Mouse (Mus musculus) liver, embryonic 13.5 days (tissue): ENCODE results near the gene Kdelr2. TPM values are rescaled to one million over a fixed set of nuclear protein-coding genes. Genes with fewer than 3 reads are reported as not detected.
"Not testable (repeated sequence)": the region's sequence is repeated elsewhere in the genome, so short reads cannot be mapped to it uniquely, and the experiment has no call there.

Experiments used
- ATAC-seq: fragments of 200-750 bp; cut with Nextera tagmentation; 2 replicates; pipeline ENCODE4 v1.8.0; 2017; ENCODE audit warnings: low read depth, mild to moderate bottlenecking, moderate number of reproducible peaks, moderate library complexity
- DNase-seq: peaks from one replicate; pipeline ENCODE4 v3.0.0; 2022
- H3K27ac ChIP-seq: fragments of 300-500 bp; sonication (generic); 2 replicates; pipeline ENCODE4 v1.5.1; 2015; ENCODE audit warnings: moderate library complexity, mild to moderate bottlenecking, inconsistent platforms
- H3K27me3 ChIP-seq: fragments of 300-500 bp; sonication (generic); 2 replicates; pipeline ENCODE4 v1.6.1; 2015; ENCODE audit warnings: mild to moderate bottlenecking, inconsistent platforms
- H3K36me3 ChIP-seq: fragments of 300-500 bp; sonication (generic); 2 replicates; pipeline ENCODE4 v1.6.1; 2015; ENCODE audit warnings: mild to moderate bottlenecking, inconsistent platforms
- H3K4me1 ChIP-seq: fragments of 300-500 bp; sonication (generic); replicated peaks from 2 replicates; pipeline ENCODE4 v1.6.1; 2015; ENCODE audit warnings: inconsistent platforms
- H3K4me2 ChIP-seq: fragments of 300-500 bp; sonication (generic); 2 replicates; pipeline ENCODE4 v1.6.1; 2015; ENCODE audit warnings: inconsistent platforms, mild to moderate bottlenecking, moderate library complexity
- H3K4me3 ChIP-seq: fragments of 300-500 bp; sonication (generic); replicated peaks from 2 replicates; pipeline ENCODE4 v1.5.1; 2015; ENCODE audit warnings: mild to moderate bottlenecking, inconsistent platforms
- H3K9ac ChIP-seq: fragments of 300-500 bp; sonication (generic); 2 replicates; pipeline ENCODE4 v1.6.1; 2015; ENCODE audit warnings: mild to moderate bottlenecking, inconsistent platforms
- H3K9me3 ChIP-seq: fragments of 300-500 bp; sonication (generic); replicated peaks from 2 replicates; pipeline ENCODE4 v1.6.1; 2016; ENCODE audit warnings: inconsistent platforms
- WGBS: fragments of 180-500 bp; shearing (Covaris S2); methylation state at CpG from one replicate; pipeline ENCODE4 v1.1.7; 2015; ENCODE audit not compliant: insufficient replicate concordance; 5-methylcytosine and 5-hydroxymethylcytosine counted together
- polyA plus RNA-seq: library from polyadenylated mRNA; unstranded; fragments of >200 nt; fragmentation: Nextera tagmentation; extraction: Ambion mirVana; gene quantifications from 2 replicates; pipeline ENCODE4 v1.2.1, GENCODE M21; 2015

The Kdelr2 gene
- polyA plus RNA-seq, 1 experiment from 2014 or later, result 155 TPM

GRCm38 (mm10) chr5:143370416-143371145 lies 33.1 kb upstream of the Kdelr2 start:
- H3K4me1 ChIP-seq, result peaks cover 12% of the 10 kb centered on the region
- H3K4me3 ChIP-seq, result no peak overlapping the region
- DNase-seq, result no peak
- no peak for ATAC-seq
- no peak overlapping the region for H3K9ac ChIP-seq
- H3K27ac ChIP-seq, result no peak overlapping the region
- WGBS, result 25% methylated on average over 17 of the region's 17 CpGs
- peaks cover 93% of the 10 kb centered on the region for H3K27me3 ChIP-seq
- H3K9me3 ChIP-seq, result no peaks in the 10 kb centered on the region
- H3K4me2 ChIP-seq, result no peak overlapping the region
- H3K36me3 ChIP-seq, result no peaks in the 10 kb centered on the region

DNA sequence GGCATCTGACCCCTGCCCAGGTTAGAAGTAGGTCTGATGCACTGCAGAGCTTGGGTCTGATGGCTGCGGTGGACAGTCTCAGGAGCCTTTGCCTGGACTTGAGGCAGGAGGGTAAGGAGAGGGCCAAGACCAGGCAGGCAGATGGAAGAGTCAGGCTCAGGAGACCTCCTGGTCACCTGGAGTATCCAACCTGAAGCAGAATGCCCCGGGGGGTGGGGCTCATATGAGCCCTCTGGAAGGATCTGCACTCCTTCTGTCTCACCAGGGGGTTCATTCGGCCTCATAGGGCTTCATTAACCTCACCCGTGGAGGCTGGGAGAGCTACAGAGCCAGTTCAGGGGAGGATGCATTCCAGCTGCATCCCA lies 32.5 kb upstream of the Kdelr2 start:
- Histone ChIP-seq H3K27ac (no peak overlapping the region), H3K36me3 (no peaks in the 10 kb centered on the region), H3K4me3 (no peak overlapping the region), H3K4me1 (peaks cover 11% of the 10 kb centered on the region), H3K4me2 (no peak overlapping the region), H3K9ac (no peak overlapping the region), H3K27me3 (peaks cover 89% of the 10 kb centered on the region), H3K9me3 (peaks cover under 1% of the 10 kb centered on the region; the same call in 1 of the 2 replicates)
- 51% methylated on average over 4 of the region's 4 CpGs for WGBS
- ATAC-seq (no peak), DNase-seq (no peak)

DNA sequence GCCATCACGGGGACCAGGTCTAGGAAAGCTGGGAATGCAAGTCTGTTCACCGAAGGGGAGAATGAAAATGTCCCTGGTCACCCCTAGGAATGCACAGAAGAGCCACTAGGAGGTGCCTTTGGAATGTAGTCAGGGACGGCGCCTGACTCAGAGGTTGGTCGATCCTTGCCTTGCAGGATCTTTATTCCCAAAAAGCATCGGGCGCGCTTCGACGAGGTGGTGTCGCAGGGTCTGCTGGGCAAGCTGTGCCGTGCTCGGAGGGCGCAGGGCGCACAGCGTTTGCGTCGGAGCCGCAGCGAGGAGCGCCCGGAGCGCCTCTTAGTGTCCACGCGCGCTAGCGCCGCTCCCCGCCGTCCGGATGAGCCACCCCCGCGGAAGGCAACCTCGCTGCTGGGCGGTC lies 30.8 kb upstream of the Kdelr2 start:
- no peaks in the 10 kb centered on the region for H3K36me3 ChIP-seq
- H3K4me2 ChIP-seq, result peak overlapping the region; percentile 47
- H3K27me3 ChIP-seq, result peaks cover 81% of the 10 kb centered on the region
- DNase-seq (no peak), ATAC-seq (no peak)
- peaks cover 4% of the 10 kb centered on the region; the same call in 1 of the 2 replicates for H3K9me3 ChIP-seq
- peaks cover 7% of the 10 kb centered on the region; the same call in 1 of the 2 replicates for H3K4me1 ChIP-seq
- H3K27ac ChIP-seq, result no peak overlapping the region
- 4% methylated on average over 35 of the region's 35 CpGs for WGBS
- H3K4me3 ChIP-seq, result peak overlapping the region; percentile 23; the same call in 1 of the 2 replicates
- H3K9ac ChIP-seq, result no peak overlapping the region

DNA sequence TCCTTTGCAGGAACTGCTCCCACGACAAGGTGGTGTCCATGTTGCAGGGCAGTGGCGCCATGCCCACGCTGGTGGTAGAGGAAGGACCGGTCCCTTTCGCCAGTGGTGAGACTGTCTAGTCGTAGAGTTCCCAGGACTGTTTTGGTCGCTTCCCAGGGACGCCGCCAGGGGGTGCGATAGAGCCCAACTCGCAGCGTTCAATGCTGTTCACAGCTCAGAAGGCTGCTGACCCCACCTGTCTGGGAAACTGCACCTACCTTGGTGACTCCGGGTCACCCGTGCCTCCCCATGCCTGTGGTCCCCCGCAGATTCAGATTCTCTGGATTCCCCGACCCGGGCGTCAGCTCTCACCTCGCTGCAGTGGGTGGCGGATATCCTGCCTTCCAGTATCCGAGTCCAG lies 28.4 kb upstream of the Kdelr2 start:
- Histone ChIP-seq H3K9me3 (peaks cover 4% of the 10 kb centered on the region; the same call in 1 of the 2 replicates), H3K36me3 (no peaks in the 10 kb centered on the region), H3K9ac (no peak overlapping the region), H3K4me2 (peak overlapping the region; percentile 29), H3K27ac (no peak overlapping the region), H3K27me3 (peaks cover 58% of the 10 kb centered on the region), H3K4me1 (peaks cover 4% of the 10 kb centered on the region; the same call in 1 of the 2 replicates), H3K4me3 (0 out of 2 replicates have a peak overlapping the region, but pooled peaks have one; percentile 12)
- WGBS, result 9% methylated on average over 21 of the region's 21 CpGs
- DNase-seq (peak; percentile 40), ATAC-seq (no peak)

- no peak for DNase-seq
- no peak overlapping the region for H3K4me2 ChIP-seq
- no peak overlapping the region for H3K4me3 ChIP-seq
- H3K27ac ChIP-seq, result no peak overlapping the region
- H3K4me1 ChIP-seq, result peaks cover 7% of the 10 kb centered on the region; the same call in 1 of the 2 replicates
- H3K27me3 ChIP-seq, result peaks cover 49% of the 10 kb centered on the region
- no peaks in the 10 kb centered on the region for H3K36me3 ChIP-seq
- H3K9ac ChIP-seq, result no peak overlapping the region
- peaks cover 4% of the 10 kb centered on the region; the same call in 1 of the 2 replicates for H3K9me3 ChIP-seq
- 77% methylated on average over 4 of the region's 4 CpGs for WGBS
- ATAC-seq, result no peak
Measured at GRCm38 (mm10) chr5:143376156-143376555, 27.5 kb upstream of the Kdelr2 start.

- H3K36me3 ChIP-seq, result no peaks in the 10 kb centered on the region
- no peak overlapping the region for H3K27ac ChIP-seq
- H3K27me3 ChIP-seq, result peaks cover 55% of the 10 kb centered on the region
- peak overlapping the region; percentile 29 for H3K4me3 ChIP-seq
- H3K4me2 ChIP-seq, result peak overlapping the region; percentile 57
- peak overlapping the region; percentile 17; the same call in 1 of the 2 replicates for H3K9ac ChIP-seq
- no peaks in the 10 kb centered on the region for H3K9me3 ChIP-seq
- DNase-seq (no peak), ATAC-seq (peak; percentile 75)
- 7% methylated on average over 38 of the region's 39 CpGs for WGBS
- H3K4me1 ChIP-seq, result peaks cover 12% of the 10 kb centered on the region
Measured at GRCm38 (mm10) chr5:143386797-143387621, 16.6 kb upstream of the Kdelr2 start.

GRCm38 (mm10) chr5:143394184-143394583 lies 9.5 kb upstream of the Kdelr2 start:
- Histone ChIP-seq H3K27ac (no peak overlapping the region), H3K9ac (no peak overlapping the region), H3K4me2 (no peak overlapping the region), H3K36me3 (no peaks in the 10 kb centered on the region), H3K4me3 (no peak overlapping the region), H3K27me3 (peaks cover under 1% of the 10 kb centered on the region), H3K9me3 (no peaks in the 10 kb centered on the region; the same call in 1 of the 2 replicates), H3K4me1 (no peaks in the 10 kb centered on the region)
- no peak for ATAC-seq
- 75% methylated on average over 7 of the region's 7 CpGs for WGBS
- DNase-seq, result no peak

- ATAC-seq, H3K36me3 ChIP-seq, H3K4me3 ChIP-seq, H3K4me2 ChIP-seq, H3K9me3 ChIP-seq, H3K27me3 ChIP-seq, H3K4me1 ChIP-seq, DNase-seq, H3K27ac ChIP-seq, H3K9ac ChIP-seq: not testable (repeated sequence)
- WGBS, result 68% methylated on average over 2 of the region's 2 CpGs
Measured at GRCm38 (mm10) chr5:143394966-143395365, 8.7 kb upstream of the Kdelr2 start.

DNA sequence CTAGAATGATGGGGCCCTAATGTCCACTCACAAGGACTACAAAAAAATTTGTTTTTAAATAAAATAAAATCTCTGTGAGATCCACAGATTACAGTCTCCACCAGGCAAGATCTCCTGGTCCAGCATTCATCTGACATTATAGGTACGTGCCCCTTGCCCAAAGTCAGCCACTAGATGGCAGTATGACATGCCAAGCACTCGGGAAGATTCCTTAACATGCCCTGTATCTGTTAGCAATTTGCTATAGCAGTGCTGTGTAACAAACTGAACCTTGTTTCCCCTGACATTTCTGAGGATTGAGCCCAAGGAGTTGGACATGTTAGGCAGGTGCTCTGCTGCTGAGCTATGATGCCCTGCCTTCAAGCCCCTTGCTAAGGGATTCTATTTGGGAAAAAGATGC lies 8.0 kb upstream of the Kdelr2 start:
- H3K9ac ChIP-seq, result no peak overlapping the region
- WGBS, result 33% methylated on average over 2 of the region's 2 CpGs
- H3K4me2 ChIP-seq, result no peak overlapping the region
- H3K4me3 ChIP-seq, result no peak overlapping the region
- H3K4me1 ChIP-seq, result peaks cover 5% of the 10 kb centered on the region; the same call in 1 of the 2 replicates
- H3K27ac ChIP-seq, result no peak overlapping the region
- H3K27me3 ChIP-seq, result no peaks in the 10 kb centered on the region; the same call in 1 of the 2 replicates
- DNase-seq (peak; percentile 28), ATAC-seq (no peak)
- no peaks in the 10 kb centered on the region for H3K36me3 ChIP-seq
- no peaks in the 10 kb centered on the region; the same call in 1 of the 2 replicates for H3K9me3 ChIP-seq

DNA sequence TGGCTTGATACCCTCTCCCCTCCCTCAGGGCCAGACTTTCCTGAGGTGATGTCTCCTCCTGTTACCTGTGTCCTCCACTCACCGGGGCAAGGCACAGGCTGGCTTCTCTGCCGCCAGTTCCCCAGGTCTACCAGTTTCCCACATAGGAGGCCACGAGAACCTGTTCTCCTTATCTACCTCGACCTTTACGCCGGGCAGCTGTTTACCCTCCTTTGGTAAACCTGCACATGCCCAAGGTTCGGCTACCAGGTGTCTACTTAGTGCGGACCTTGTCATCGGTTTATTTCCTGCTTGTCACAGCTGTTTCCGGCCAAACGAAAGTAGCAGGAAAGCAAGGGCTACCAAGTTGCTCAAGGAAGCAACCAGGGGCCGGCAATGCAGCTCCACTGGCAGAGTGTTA lies 3.1 kb upstream of the Kdelr2 start:
- Histone ChIP-seq H3K9me3 (no peaks in the 10 kb centered on the region; the same call in 1 of the 2 replicates), H3K4me3 (no peak overlapping the region), H3K36me3 (peaks cover 4% of the 10 kb centered on the region), H3K9ac (no peak overlapping the region), H3K27me3 (no peaks in the 10 kb centered on the region), H3K4me1 (peaks cover 44% of the 10 kb centered on the region), H3K27ac (no peak overlapping the region), H3K4me2 (0 out of 2 replicates have a peak overlapping the region, but pooled peaks have one; percentile 13)
- WGBS, result 63% methylated on average over 12 of the region's 12 CpGs
- no peak for ATAC-seq
- DNase-seq, result no peak

- WGBS, result 51% methylated on average over 2 of the region's 2 CpGs
- Histone ChIP-seq H3K4me2 (no peak overlapping the region), H3K4me3 (no peak overlapping the region), H3K27me3 (no peaks in the 10 kb centered on the region), H3K4me1 (peaks cover 54% of the 10 kb centered on the region), H3K36me3 (peaks cover 15% of the 10 kb centered on the region), H3K27ac (no peak overlapping the region), H3K9ac (no peak overlapping the region), H3K9me3 (no peaks in the 10 kb centered on the region)
- DNase-seq (no peak), ATAC-seq (no peak)
Measured at GRCm38 (mm10) chr5:143401556-143401955, 2.1 kb upstream of the Kdelr2 start.
